Mouse (Mus musculus): ENCODE measurements around the gene Pbld1.

GRCm38 (mm10) chr10:63089758-63090571, 30.0 kb downstream of the Pbld1 start:
- no peak for TF ChIP-seq GATA1 (IDR thresholded peaks at IDR 0.05; ENCODE audit: borderline replicate concordance, low read length)
- no peak for TF ChIP-seq FLI1 (IDR thresholded peaks at IDR 0.05; ENCODE audit: low read length)

All from megakaryocyte, embryonic 14.5 days (primary cell).